Mouse (Mus musculus) ovary, postnatal 14 days (tissue): Measurements from ENCODE around the gene Ppp1r18.
A peak's percentile ranks its signal among the peaks of the same experiment; 100 is the strongest.

ENCODE experiments used
- DNase-seq: peaks from one replicate; pipeline ENCODE4 v3.0.0; 2022; ENCODE audit warnings: low spot score

Gene Ppp1r18

DNA sequence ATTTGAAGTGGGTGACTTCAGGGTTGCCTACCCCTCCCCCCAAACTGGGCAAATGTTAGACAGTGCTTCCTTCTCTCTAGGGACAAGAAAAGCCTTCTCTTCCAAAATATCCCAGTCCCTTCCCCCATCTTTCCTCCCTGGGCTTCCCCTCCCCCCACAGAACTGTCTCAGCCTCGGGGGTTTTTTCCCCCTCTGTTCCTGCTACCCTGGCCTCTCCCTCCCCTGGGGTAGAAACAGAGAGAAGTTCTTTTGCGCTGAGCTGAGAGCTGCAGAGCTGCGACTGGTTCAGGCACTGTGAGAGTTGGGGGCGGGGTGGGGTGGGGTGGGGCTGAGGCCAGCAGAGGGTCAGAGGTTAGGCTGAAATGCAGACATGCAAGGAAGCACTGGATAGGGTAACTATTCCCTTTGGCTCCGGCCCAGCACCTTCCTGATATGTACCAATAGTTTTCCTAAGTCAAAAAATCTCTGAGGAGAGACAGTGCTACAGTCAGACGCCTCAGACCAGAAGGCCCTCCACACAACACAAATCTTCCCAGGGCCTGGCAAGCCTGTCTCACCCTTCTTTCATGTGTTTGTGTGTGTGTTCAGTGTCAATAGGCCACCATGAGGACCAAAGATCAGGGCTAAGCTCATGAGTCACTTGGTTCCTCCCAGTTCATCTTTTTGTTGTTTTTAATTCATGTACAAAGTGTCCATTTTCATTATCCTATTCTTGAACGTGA, 4.1 kb downstream of the Ppp1r18 start:
- no peak for DNase-seq

- DNase-seq: no peak
Observed at GRCm38 (mm10) chr17:35870151-35870883, 4.9 kb downstream of the Ppp1r18 start.

- DNase-seq: no peak
Observed at GRCm38 (mm10) chr17:35870884-35871696, 5.7 kb downstream of the Ppp1r18 start.

GRCm38 (mm10) chr17:35873774-35874519, 8.6 kb downstream of the Ppp1r18 start:
- peak; percentile 91 for DNase-seq

DNA sequence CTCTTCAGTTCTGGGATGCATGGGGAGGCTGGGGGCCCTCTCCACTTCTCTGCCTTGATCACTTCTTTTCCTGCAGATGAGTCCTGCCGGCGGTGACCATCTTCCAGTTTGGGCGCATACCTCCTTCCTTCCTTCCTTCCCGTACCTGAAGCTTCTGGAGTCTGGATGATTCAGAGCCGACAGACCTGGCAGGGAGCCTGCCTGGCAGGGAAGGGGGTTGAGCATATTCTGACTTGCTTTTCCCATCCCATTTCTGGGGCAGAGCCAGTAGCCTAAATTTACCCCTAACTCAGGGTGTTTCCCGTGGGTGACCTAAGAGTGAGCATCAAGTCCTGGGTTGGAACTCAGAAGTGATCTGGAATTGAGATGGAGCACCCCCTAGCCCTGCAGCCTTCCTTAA, 9.3 kb downstream of the Ppp1r18 start:
- no peak for DNase-seq

- DNase-seq: peak; percentile 90
Observed at GRCm38 (mm10) chr17:35879245-35880057, 14.1 kb downstream of the Ppp1r18 start, which contains the start of gene Dhx16. Gene Dhx16, plus strand, starts transcription at chr17:35879819.

- no peak for DNase-seq
Observed at GRCm38 (mm10) chr17:35882924-35883323, 17.5 kb downstream of the Ppp1r18 start.

DNA sequence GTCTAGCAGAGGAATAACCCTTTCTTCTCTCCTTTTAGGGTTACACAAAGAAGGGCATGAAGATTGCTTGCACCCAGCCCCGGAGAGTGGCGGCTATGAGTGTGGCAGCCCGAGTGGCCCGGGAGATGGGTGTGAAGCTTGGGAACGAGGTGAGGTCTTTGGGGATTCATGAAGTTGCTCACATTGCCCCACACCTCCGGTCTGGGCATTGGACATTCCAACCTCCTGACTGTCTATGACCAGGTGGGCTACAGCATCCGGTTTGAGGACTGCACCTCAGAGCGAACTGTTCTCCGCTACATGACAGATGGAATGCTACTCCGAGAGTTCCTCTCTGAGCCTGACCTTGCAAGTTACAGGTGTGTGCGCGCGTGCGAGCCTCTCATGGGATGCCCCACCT, 18.4 kb downstream of the Ppp1r18 start:
- no peak for DNase-seq

GRCm38 (mm10) chr17:35887725-35888124, 22.3 kb downstream of the Ppp1r18 start:
- no peak for DNase-seq

DNA sequence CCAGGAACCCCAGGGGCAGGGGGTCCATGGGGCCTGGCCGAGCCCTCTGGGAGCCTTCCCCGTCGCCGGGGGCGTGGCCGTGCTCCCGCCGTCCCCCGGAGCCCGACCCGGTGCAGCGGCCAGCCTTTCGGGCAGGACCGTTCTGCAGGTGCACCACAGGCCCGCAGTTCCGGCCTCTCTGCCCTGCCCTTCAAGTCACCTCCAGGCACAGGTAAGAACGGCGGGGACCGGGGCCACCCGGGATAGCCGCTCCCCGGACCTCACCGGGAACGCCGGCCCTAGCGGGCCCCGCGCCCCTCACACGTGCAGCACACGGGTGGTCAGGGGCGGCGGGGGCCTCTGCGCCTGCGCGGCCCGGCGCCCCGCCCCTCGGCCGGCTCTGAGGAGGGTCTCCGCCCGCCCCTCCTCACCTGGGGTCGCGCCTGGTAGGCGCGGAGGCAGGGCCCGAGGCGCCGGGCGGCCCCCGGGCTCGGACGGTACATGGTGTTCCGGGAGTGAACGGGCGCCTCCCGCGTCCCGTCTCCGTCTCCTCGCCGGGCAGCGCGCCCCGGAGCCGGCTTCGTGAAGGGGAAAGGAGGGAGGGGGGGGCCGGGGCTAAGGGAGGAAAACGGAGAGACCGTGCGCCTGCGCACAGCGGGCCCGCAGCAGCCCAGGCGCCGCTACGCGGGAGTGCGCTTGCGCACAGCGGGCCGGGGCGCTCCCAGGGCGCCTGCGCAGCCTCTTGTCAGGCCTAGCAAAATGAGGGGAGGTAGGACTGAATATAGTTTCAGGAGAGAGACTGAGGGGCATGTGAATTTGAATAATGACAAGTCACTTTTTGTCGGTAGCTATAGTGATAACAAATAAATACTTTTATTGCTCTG, 31.6 kb downstream of the Ppp1r18 start, which contains the start of gene 2310061I04Rik:
TSS of gene 2310061I04Rik (minus strand) at position 651 of the 863 bp plus-strand sequence.
- DNase-seq: peak; percentile 89

DNA sequence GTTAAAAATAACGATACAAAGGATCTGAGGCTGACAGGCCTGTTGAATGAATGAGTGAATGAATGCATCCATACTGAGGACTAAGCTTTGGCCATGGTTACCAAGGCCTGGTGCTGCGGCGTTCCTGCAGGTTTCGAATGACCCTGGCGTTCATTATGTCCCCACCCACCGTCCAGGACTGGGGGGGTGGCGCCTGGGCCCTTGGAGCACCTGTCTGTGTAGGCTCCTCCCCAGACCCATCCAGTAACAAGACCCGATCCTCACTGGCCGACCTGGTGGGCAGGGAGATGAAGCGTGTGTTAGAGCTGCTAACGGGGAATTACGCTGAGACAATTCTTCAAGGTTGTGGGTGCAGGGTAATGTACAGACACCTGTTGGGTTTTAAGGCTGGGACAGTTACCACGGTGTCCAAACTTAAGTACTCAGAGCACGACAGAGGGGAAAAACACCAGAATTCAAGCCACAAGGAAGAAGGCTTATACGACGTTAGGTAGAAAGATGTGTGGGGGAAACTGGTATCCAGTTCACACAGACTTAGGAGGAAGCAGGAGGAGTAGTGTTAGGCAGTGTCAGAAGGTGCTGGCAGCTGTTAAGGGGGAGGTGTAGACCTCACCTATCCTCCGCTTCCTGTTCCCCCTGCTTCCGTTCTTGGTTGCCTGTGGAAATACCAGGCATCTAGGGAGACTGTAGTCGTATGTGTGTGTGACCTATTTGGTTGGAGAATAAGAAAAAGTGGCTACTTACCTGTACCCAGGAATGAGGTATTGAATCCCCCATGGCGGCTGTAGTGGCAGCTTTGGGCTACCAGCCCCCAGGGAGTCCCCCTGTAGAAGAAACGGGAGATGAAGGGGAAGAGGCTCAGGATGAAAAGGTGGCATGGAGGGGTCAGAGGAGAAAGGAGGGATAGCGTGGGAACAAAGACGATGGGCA, 32.5 kb downstream of the Ppp1r18 start:
- no peak for DNase-seq

- no peak for DNase-seq
Observed at GRCm38 (mm10) chr17:35900636-35901035, 35.2 kb downstream of the Ppp1r18 start.

- DNase-seq: no peak
Observed at GRCm38 (mm10) chr17:35903343-35903991, 38.1 kb downstream of the Ppp1r18 start.

GRCm38 (mm10) chr17:35903992-35904355, 38.6 kb downstream of the Ppp1r18 start:
- no peak for DNase-seq

DNA sequence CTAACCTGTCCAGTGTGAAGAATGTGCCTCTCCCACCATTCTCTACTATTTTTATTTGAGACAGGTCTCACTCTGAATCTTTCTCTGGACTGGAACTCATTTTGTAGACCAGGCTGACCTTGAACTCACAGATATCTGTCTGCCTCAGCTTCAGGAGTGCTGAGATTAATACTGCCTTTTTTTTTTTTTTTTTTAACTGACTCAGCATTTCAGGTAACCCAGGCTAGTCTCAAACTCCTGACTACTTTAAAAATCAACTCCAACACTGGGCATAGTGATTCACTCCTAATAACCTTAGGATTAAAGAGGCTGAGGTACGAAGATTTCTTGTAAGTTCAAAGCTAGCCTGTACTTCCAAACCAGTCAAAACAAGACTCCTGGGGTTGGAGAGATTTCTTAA, 40.2 kb downstream of the Ppp1r18 start:
- no peak for DNase-seq

GRCm38 (mm10) chr17:35907609-35908008, 42.2 kb downstream of the Ppp1r18 start:
- DNase-seq: no peak

- no peak for DNase-seq
Observed at GRCm38 (mm10) chr17:35909186-35909918, 44.0 kb downstream of the Ppp1r18 start.
